Mouse (Mus musculus): Measurements from ENCODE around the gene Atp8a2. TPM values are rescaled to one million over a fixed set of nuclear protein-coding genes. Genes with fewer than 3 reads are reported as not detected.

The Atp8a2 gene
- polyA plus RNA-seq, 1 experiment from 2014 or later: 9.0 TPM

DNA sequence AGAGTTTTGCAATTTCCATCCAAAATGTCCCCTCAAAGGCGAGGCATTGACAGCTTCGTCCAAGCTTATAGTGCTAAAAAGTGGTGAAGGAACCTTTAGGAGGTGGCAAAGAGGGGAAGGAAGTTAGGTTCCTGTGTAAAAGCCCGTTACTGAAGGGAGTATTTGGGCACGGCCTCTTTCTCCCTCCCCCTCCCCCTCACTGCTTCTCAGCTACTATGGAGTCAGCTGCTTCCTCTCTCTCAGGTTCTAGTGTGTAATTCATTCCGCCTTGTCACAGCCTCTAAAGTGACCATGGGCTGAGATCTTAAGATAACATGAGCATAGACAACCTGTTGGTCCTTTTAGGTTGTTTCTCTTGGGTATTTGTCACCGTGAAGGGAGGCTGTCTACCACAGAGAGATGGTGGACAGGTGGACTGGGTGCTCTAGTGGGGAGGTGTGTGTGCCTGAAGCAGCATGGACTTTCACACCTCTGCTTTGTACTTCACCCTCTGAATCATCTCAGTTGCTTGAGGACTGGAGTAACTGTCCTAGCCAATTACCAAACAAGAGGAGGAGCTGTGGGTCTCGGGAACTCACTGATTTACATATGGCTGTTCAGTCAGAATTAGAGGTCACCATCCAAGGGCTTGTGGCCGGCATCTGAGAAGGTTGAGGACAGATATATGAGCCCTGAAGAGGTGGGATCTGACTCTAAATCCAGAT lies 229.0 kb downstream of the Atp8a2 start:
- H3K9ac ChIP-seq (ENCODE audit: low read length): no peak overlapping the region
- ATAC-seq (ENCODE audit: insufficient number of reproducible peaks, insufficient read depth, low FRiP score, low read depth): no peak
- H3K36me3 ChIP-seq (ENCODE audit: control insufficient read depth, insufficient read depth, low read length): no peaks in the 10 kb centered on the region
- H3K9me3 ChIP-seq (ENCODE audit: control insufficient read depth, low read length): no peaks in the 10 kb centered on the region
- H3K4me2 ChIP-seq (ENCODE audit: low read length): no peak overlapping the region
- H3K27me3 ChIP-seq (ENCODE audit: control insufficient read depth, insufficient read depth, low read length): no peaks in the 10 kb centered on the region
- no peaks in the 10 kb centered on the region for H3K4me1 ChIP-seq (ENCODE audit: control insufficient read depth in 2 of 2, insufficient read depth in 2 of 2, low read length in 2 of 2)
- no peak overlapping the region for H3K27ac ChIP-seq (replicated peaks in 1 of 2; ENCODE audit: control insufficient read depth in 1 of 2, insufficient read depth in 1 of 2, low read depth in 2 of 2, low read length in 2 of 2)
- WGBS: 74% methylated on average over 8 of the region's 8 CpGs
- no peak overlapping the region for H3K4me3 ChIP-seq (ENCODE audit: control insufficient read depth in 1 of 2, insufficient read depth in 1 of 2, low read depth in 1 of 2, low read length in 2 of 2)

DNA sequence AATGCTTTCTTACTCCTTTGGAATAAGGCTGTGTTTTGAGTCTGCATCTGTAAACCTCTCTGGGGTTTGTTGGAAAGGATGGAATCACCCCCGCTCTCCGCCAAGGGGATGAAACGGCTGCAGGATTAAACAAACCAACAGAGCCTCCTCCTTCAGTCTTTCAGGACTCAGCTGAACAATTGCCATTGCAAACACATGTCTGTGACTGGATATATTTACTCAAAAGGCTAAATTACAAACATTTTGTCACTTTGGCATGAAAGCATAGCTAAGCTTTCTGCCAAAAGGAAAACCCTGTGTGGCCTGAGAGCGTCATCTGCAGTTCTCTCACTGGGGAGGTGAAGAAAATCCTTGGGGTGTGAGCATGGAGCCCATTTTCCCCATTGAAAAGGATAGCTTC lies 230.0 kb downstream of the Atp8a2 start:
- no peaks in the 10 kb centered on the region for H3K9me3 ChIP-seq (ENCODE audit: control insufficient read depth, low read length)
- H3K9ac ChIP-seq (ENCODE audit: low read length): no peak overlapping the region
- H3K27ac ChIP-seq (replicated peaks in 1 of 2; ENCODE audit: control insufficient read depth in 1 of 2, insufficient read depth in 1 of 2, low read depth in 2 of 2, low read length in 2 of 2): no peak overlapping the region
- no peak overlapping the region for H3K4me2 ChIP-seq (ENCODE audit: low read length)
- no peak for ATAC-seq (ENCODE audit: insufficient number of reproducible peaks, insufficient read depth, low FRiP score, low read depth)
- H3K4me1 ChIP-seq (ENCODE audit: control insufficient read depth in 2 of 2, insufficient read depth in 2 of 2, low read length in 2 of 2): no peaks in the 10 kb centered on the region
- WGBS: 84% methylated on average over 4 of the region's 4 CpGs
- H3K27me3 ChIP-seq (ENCODE audit: control insufficient read depth, insufficient read depth, low read length): no peaks in the 10 kb centered on the region
- H3K4me3 ChIP-seq (ENCODE audit: control insufficient read depth in 1 of 2, insufficient read depth in 1 of 2, low read depth in 1 of 2, low read length in 2 of 2): no peak overlapping the region
- no peaks in the 10 kb centered on the region for H3K36me3 ChIP-seq (ENCODE audit: control insufficient read depth, insufficient read depth, low read length)

DNA sequence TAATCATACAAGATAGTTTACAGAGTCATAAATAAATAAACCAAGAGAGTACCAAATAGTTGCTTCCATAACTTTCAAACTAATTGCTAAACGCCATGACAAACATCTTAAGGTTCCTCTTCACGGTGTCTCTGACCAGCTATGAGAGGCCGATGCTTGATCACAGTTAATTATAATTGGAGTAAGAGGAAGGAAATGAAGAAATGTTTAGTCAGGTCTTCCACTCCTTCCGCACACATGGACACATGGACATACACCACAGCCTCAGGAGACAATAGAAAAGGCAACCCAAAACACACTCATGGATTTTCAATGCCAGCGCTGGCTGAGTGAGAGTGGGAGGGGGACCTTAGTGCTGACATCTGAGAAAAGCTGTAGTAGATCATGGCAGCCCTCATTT lies 232.4 kb downstream of the Atp8a2 start:
- no peaks in the 10 kb centered on the region for H3K36me3 ChIP-seq (ENCODE audit: control insufficient read depth, insufficient read depth, low read length)

DNA sequence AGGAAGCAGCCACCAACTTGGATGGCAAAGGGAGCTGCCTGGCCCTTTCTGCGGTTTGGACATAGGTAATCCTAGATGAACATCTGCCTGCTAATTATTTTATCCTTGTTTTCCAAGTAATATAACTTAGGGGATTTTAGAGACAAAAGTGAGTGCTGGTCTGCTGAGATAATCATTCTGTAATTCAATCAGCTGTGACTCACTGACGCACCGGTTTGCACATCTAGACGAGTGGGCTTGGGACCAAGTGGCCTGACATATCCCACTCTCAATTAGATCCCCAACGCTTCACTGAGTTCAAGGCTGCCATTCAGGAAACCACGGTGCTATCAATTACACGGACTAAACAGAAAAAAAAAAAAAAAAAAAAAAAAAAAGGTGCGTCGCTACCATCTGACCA lies 236.0 kb downstream of the Atp8a2 start:
- ATAC-seq (ENCODE audit: insufficient number of reproducible peaks, insufficient read depth, low FRiP score, low read depth): no peak
- H3K4me1 ChIP-seq (ENCODE audit: control insufficient read depth in 2 of 2, insufficient read depth in 2 of 2, low read length in 2 of 2): peaks cover 3 to 7% of the 10 kb centered on the region in 2 experiments; a peak in 1 of 4 replicates
- H3K9ac ChIP-seq (ENCODE audit: low read length): no peak overlapping the region
- no peaks in the 10 kb centered on the region for H3K36me3 ChIP-seq (ENCODE audit: control insufficient read depth, insufficient read depth, low read length)
- H3K27ac ChIP-seq (replicated peaks in 1 of 2; ENCODE audit: control insufficient read depth in 1 of 2, insufficient read depth in 1 of 2, low read depth in 2 of 2, low read length in 2 of 2): no peak overlapping the region
- no peak overlapping the region for H3K4me3 ChIP-seq (ENCODE audit: control insufficient read depth in 1 of 2, insufficient read depth in 1 of 2, low read depth in 1 of 2, low read length in 2 of 2)
- no peaks in the 10 kb centered on the region for H3K9me3 ChIP-seq (ENCODE audit: control insufficient read depth, low read length)
- no peaks in the 10 kb centered on the region for H3K27me3 ChIP-seq (ENCODE audit: control insufficient read depth, insufficient read depth, low read length)
- H3K4me2 ChIP-seq (ENCODE audit: low read length): no peak overlapping the region
- WGBS: 44% methylated on average over 9 of the region's 9 CpGs

More for the DNA sequence above, 232.4 kb downstream of the Atp8a2 start:
- Histone ChIP-seq H3K4me1 (ENCODE audit: control insufficient read depth in 2 of 2, insufficient read depth in 2 of 2, low read length in 2 of 2) (peaks cover 2 to 6% of the 10 kb centered on the region in 2 experiments; a peak in 1 of 4 replicates), H3K27ac (replicated peaks in 1 of 2; ENCODE audit: control insufficient read depth in 1 of 2, insufficient read depth in 1 of 2, low read depth in 2 of 2, low read length in 2 of 2) (no peak overlapping the region), H3K9ac (ENCODE audit: low read length) (no peak overlapping the region), H3K4me2 (ENCODE audit: low read length) (no peak overlapping the region), H3K9me3 (ENCODE audit: control insufficient read depth, low read length) (no peaks in the 10 kb centered on the region), H3K27me3 (ENCODE audit: control insufficient read depth, insufficient read depth, low read length) (no peaks in the 10 kb centered on the region), H3K4me3 (ENCODE audit: control insufficient read depth in 1 of 2, insufficient read depth in 1 of 2, low read depth in 1 of 2, low read length in 2 of 2) (no peak overlapping the region)
- no peak for ATAC-seq (ENCODE audit: insufficient number of reproducible peaks, insufficient read depth, low FRiP score, low read depth)
- 86% methylated on average over 5 of the region's 5 CpGs for WGBS

DNA sequence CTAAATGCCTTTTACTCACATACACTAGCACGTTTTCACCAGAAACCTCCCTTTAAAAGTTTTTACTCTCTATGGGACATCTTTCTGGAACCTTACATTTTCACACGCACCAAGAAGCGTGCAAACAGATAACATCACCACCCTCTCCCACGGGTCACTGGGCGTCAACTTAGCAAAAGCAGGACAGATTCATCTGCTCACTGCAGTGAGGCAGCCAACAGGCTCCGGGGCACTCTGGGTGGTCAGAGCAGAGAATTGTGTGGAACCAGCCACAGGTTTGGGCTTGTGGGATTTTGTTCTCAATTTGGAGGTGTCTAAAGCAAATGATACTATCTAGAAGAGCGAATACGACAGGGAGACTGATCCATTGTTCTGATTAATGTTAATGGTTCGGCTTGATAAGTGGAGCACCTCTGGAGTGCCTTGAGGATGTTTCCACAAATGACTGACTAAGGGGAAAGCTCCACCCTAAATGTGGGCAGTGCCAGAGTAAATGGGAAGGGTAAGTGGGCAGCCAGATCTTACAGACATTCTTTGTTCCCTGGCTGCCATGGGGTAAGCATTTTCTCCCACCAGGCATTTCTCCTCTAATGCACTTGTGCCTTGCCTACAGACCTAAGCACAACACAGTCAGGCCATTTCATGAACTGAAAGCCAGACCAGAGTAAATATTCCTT lies 236.6 kb downstream of the Atp8a2 start:
- H3K4me2 ChIP-seq (ENCODE audit: low read length): no peak overlapping the region
- peaks cover 3 to 7% of the 10 kb centered on the region in 2 experiments; a peak in 1 of 4 replicates for H3K4me1 ChIP-seq (ENCODE audit: control insufficient read depth in 2 of 2, insufficient read depth in 2 of 2, low read length in 2 of 2)
- no peaks in the 10 kb centered on the region for H3K36me3 ChIP-seq (ENCODE audit: control insufficient read depth, insufficient read depth, low read length)
- H3K9ac ChIP-seq (ENCODE audit: low read length): no peak overlapping the region
- no peaks in the 10 kb centered on the region for H3K9me3 ChIP-seq (ENCODE audit: control insufficient read depth, low read length)
- H3K4me3 ChIP-seq (ENCODE audit: control insufficient read depth in 1 of 2, insufficient read depth in 1 of 2, low read depth in 1 of 2, low read length in 2 of 2): no peak overlapping the region
- ATAC-seq (ENCODE audit: insufficient number of reproducible peaks, insufficient read depth, low FRiP score, low read depth): no peak
- 55% methylated on average over 9 of the region's 9 CpGs for WGBS
- no peak overlapping the region for H3K27ac ChIP-seq (replicated peaks in 1 of 2; ENCODE audit: control insufficient read depth in 1 of 2, insufficient read depth in 1 of 2, low read depth in 2 of 2, low read length in 2 of 2)
- H3K27me3 ChIP-seq (ENCODE audit: control insufficient read depth, insufficient read depth, low read length): no peaks in the 10 kb centered on the region

DNA sequence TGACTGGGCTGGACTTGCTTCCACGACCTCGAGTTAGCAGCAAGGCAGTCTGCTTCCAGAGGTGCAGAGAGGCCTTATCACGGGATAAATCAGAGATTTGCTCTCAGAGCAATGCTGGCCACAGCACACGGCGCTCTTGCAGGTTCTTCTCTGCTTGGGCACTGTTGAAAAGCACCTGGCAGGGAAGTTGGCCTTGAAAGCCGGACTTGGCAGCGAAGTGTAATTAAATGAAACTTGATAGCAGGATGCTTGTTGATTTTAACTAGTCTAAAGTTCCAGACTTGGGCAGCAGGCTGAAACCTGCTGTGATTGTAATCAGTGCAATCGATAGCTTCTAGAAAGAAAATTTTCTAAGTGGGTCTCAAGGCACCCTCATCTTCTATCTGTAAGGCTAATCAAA lies 237.3 kb downstream of the Atp8a2 start:
- Histone ChIP-seq H3K36me3 (ENCODE audit: control insufficient read depth, insufficient read depth, low read length) (no peaks in the 10 kb centered on the region), H3K4me1 (ENCODE audit: control insufficient read depth in 2 of 2, insufficient read depth in 2 of 2, low read length in 2 of 2) (peaks cover 3 to 7% of the 10 kb centered on the region in 2 experiments; a peak in 1 of 4 replicates), H3K4me3 (ENCODE audit: control insufficient read depth in 1 of 2, insufficient read depth in 1 of 2, low read depth in 1 of 2, low read length in 2 of 2) (no peak overlapping the region), H3K4me2 (ENCODE audit: low read length) (no peak overlapping the region), H3K27me3 (ENCODE audit: control insufficient read depth, insufficient read depth, low read length) (no peaks in the 10 kb centered on the region), H3K9me3 (ENCODE audit: control insufficient read depth, low read length) (no peaks in the 10 kb centered on the region), H3K9ac (ENCODE audit: low read length) (no peak overlapping the region), H3K27ac (replicated peaks in 1 of 2; ENCODE audit: control insufficient read depth in 1 of 2, insufficient read depth in 1 of 2, low read depth in 2 of 2, low read length in 2 of 2) (no peak overlapping the region)
- WGBS: 43% methylated on average over 8 of the region's 8 CpGs
- ATAC-seq (ENCODE audit: insufficient number of reproducible peaks, insufficient read depth, low FRiP score, low read depth): no peak

DNA sequence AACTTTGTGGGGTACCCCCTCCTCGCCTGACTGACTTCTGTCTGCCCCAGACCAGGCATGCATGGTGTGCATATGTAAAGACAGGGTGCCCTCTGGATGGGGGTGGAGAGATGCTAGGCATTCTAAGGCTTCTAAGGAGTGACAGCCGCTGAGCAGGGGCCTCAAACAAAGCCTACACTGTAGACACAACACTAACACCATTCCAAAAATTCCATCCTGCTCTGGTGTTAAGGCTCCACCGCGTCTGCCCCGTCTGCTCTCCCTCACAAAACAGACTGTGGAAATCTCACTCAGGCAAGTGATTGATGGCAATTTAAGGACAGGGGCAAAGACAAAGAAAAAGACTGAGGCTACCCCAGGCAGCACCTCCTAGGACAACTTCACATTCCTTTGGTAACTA lies 247.0 kb downstream of the Atp8a2 start:
- Histone ChIP-seq H3K4me3 (ENCODE audit: control insufficient read depth in 1 of 2, insufficient read depth in 1 of 2, low read depth in 1 of 2, low read length in 2 of 2) (no peak overlapping the region), H3K4me1 (ENCODE audit: control insufficient read depth in 2 of 2, insufficient read depth in 2 of 2, low read length in 2 of 2) (peaks cover 5 to 14% of the 10 kb centered on the region in 2 experiments)

More for the DNA sequence above, 247.0 kb downstream of the Atp8a2 start:
- Histone ChIP-seq H3K36me3 (ENCODE audit: control insufficient read depth, insufficient read depth, low read length) (no peaks in the 10 kb centered on the region), H3K4me2 (ENCODE audit: low read length) (peak overlapping the region; percentile 29; the same call in 1 of the 2 replicates), H3K9me3 (ENCODE audit: control insufficient read depth, low read length) (no peaks in the 10 kb centered on the region), H3K27me3 (ENCODE audit: control insufficient read depth, insufficient read depth, low read length) (no peaks in the 10 kb centered on the region), H3K9ac (ENCODE audit: low read length) (no peak overlapping the region), H3K27ac (replicated peaks in 1 of 2; ENCODE audit: control insufficient read depth in 1 of 2, insufficient read depth in 1 of 2, low read depth in 2 of 2, low read length in 2 of 2) (peak overlapping the region; percentile 55; a peak in 3 of 4 replicates)
- 10% methylated on average over 5 of the region's 5 CpGs for WGBS
- peak; percentile 47; the same call in 1 of the 2 replicates for ATAC-seq (ENCODE audit: insufficient number of reproducible peaks, insufficient read depth, low FRiP score, low read depth)

Measured in heart, embryonic 14.5 days (tissue).